Mouse (Mus musculus) E14TG2a.4 (cell line): Measurements from ENCODE around the gene Man1c1.

Source experiments
- CTCF ChIP-seq: conservative IDR thresholded peaks from 2 replicates; pipeline ENCODE4 v1.5.1; 2014; ENCODE audit warnings: low read length
- NANOG ChIP-seq: IDR thresholded peaks from 2 replicates; pipeline ENCODE4 v1.6.1; 2014; ENCODE audit warnings: borderline replicate concordance, low read length, mixed read lengths
- POU5F1 ChIP-seq: IDR thresholded peaks from 2 replicates; pipeline ENCODE4 v1.6.1; 2014; ENCODE audit warnings: low read length, borderline replicate concordance

- TF ChIP-seq CTCF (no peak), POU5F1 (no peak), NANOG (no peak)
Measured at GRCm38 (mm10) chr4:134580351-134581148, 123.5 kb downstream of the Man1c1 start.
